ENCODE assay signal across 8 mouse cellular contexts in the genomic region with DNA sequence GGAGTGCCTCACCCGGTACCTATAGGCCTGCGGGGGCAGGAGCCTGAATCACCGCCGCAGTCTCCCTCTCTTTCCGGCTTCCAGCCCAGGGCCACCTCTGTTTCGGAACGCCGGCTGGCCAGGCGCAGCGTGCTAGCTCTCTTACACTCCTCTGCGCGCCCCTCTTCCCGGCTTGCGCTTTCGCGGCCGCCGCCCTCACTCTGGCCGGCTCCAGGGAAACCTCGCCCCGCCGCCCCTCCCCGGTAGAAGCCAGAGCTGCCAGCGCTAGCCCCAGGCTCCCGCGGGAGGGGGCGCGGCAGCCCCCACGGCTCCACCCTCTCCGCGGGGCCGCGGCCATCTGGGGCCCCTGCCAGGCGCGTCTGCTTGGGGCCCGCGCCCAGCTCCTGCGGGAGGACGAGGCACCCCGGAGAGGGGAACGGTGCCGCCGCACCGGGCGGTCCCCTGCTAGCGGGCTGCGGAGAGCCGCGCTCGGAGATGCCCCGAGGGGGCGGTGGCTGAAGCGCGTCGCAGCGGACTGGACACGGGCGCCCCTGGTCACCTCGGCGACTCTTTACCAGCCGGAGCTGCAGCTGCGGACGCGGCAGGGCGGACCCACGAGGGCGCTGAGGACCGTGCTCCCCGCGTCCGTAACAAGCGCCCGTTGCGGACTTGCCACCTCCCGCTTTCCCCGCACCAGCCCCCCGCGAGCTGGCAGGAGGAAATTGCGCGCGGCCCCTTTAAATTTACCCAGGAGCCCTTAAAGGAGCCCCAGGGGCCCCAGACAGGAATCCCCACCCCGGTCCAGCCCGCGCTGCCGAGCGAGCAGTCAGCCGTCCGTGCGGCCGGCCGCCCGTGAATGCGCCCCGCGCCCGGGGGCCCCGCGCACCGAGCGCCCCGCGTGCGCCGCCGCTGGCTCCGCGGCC. TPM values are rescaled to one million over a fixed set of nuclear protein-coding genes. Genes with fewer than 3 reads are reported as not detected.
DNase-seq lines count a peak whose midpoint lies in the region; ATAC-seq and TF ChIP-seq lines count a peak whose summit lies in the region.

2700081O15Rik (plus strand) TSS at position 792 of the 902 bp plus-strand sequence.

- no peaks in the 10 kb centered on the region for H3K27me3 ChIP-seq in ES-Bruce4 (ENCODE audit: control insufficient read depth, insufficient read depth, low read length, poor library complexity, severe bottlenecking)
- no peaks in the 10 kb centered on the region for H3K27me3 ChIP-seq in forebrain, embryonic 14.5 days (replicated peaks; ENCODE audit: control insufficient read depth, insufficient read depth, low read length)
- H3K27me3 ChIP-seq in heart, embryonic 16.5 days (ENCODE audit: control insufficient read depth, insufficient read depth, low read length): no peaks in the 10 kb centered on the region

- H3K4me2 ChIP-seq in forebrain, embryonic 14.5 days (ENCODE audit: low read length): peak within 1 kb of the TSS; percentile 93
- peak within 1 kb of the TSS; percentile 91 for H3K4me2 ChIP-seq in heart, embryonic 16.5 days (ENCODE audit: low read depth, low read length)

- TF ChIP-seq POLR2A in ES-Bruce4 (IDR thresholded peaks at IDR 0.05; ENCODE audit: insufficient read depth, low read length): no peak

- no peaks in the 10 kb centered on the region for H3K36me3 ChIP-seq in ES-Bruce4 (ENCODE audit: control insufficient read depth, insufficient read depth, low read length, poor library complexity, severe bottlenecking)
- H3K36me3 ChIP-seq in forebrain, embryonic 14.5 days (ENCODE audit: control insufficient read depth, insufficient read depth, low read length): peaks cover 21% of the 10 kb centered on the region
- H3K36me3 ChIP-seq in heart, embryonic 16.5 days (ENCODE audit: control insufficient read depth, insufficient read depth): peaks cover 6% of the 10 kb centered on the region; the same call in 1 of the 2 replicates

- H3K9ac ChIP-seq in ES-Bruce4 (ENCODE audit: low read depth, poor library complexity, severe bottlenecking): peak within 1 kb of the TSS; percentile 93
- peak within 1 kb of the TSS; percentile 99 for H3K9ac ChIP-seq in forebrain, embryonic 14.5 days (ENCODE audit: low read length)
- H3K9ac ChIP-seq in heart, embryonic 16.5 days (ENCODE audit: low read length): peak within 1 kb of the TSS; percentile 97

- H3K9me3 ChIP-seq in ES-Bruce4 (replicated peaks; ENCODE audit: control insufficient read depth, insufficient read depth, low read length, poor library complexity, severe bottlenecking): no peaks in the 10 kb centered on the region
- H3K9me3 ChIP-seq in forebrain, embryonic 14.5 days (replicated peaks; ENCODE audit: control insufficient read depth, low read length): no peaks in the 10 kb centered on the region
- no peaks in the 10 kb centered on the region for H3K9me3 ChIP-seq in heart, embryonic 16.5 days (replicated peaks; ENCODE audit: control insufficient read depth, low read length)

- no peaks in the 10 kb centered on the region for H3K4me1 ChIP-seq in ES-Bruce4 (ENCODE audit: control insufficient read depth, insufficient read depth, low read length)
- H3K4me1 ChIP-seq in brown adipose tissue, adult 24 weeks (ENCODE audit: control insufficient read depth, insufficient read depth, insufficient read length, low read length): peaks cover 5% of the 10 kb centered on the region
- peaks cover 38% of the 10 kb centered on the region for H3K4me1 ChIP-seq in forebrain, embryonic 14.5 days (ENCODE audit: control insufficient read depth, insufficient read depth, low read length)
- peaks cover 48% of the 10 kb centered on the region for H3K4me1 ChIP-seq in heart, embryonic 16.5 days (ENCODE audit: control insufficient read depth, insufficient read depth, low read length)

- WGBS in forebrain, embryonic 14.5 days: under 1% methylated on average over 102 of the region's 107 CpGs
- under 1% methylated on average over 89 of the region's 107 CpGs for WGBS in heart, embryonic 16.5 days

- no peak for TF ChIP-seq EP300 in ES-Bruce4 (IDR thresholded peaks at IDR 0.05; ENCODE audit: insufficient read depth, low read depth, low read length)

- H3K4me3 ChIP-seq in ES-Bruce4 (ENCODE audit: low read depth, low read length): peak within 1 kb of the TSS; percentile 77
- H3K4me3 ChIP-seq in brown adipose tissue, adult 24 weeks (ENCODE audit: insufficient read depth, low read depth, low read length): peak within 1 kb of the TSS; percentile 75
- H3K4me3 ChIP-seq in forebrain, embryonic 14.5 days (ENCODE audit: low read depth, low read length): peak within 1 kb of the TSS; percentile 83
- H3K4me3 ChIP-seq in heart, embryonic 16.5 days (ENCODE audit: low read length): peak within 1 kb of the TSS; percentile 89

- DNase-seq in forebrain, embryonic 14.5 days (ENCODE audit: low spot score): peak; percentile 92
- DNase-seq in kidney, postnatal 36 days: peak; percentile 78 to 84
- peak; percentile 76 to 79 for DNase-seq in lung, adult 18-20 months
- DNase-seq in ovary, adult 18-20 months (ENCODE audit: low spot score): peak; percentile 73
- DNase-seq in thymus, postnatal 14 days: peak; percentile 86

- no peak within 1 kb of the TSS for H3K27ac ChIP-seq in ES-Bruce4 (ENCODE audit: insufficient read depth, low read length)
- peak within 1 kb of the TSS; percentile 73 for H3K27ac ChIP-seq in brown adipose tissue, adult 24 weeks (replicated peaks; ENCODE audit: low read depth, low read length)
- peak within 1 kb of the TSS; percentile 99 for H3K27ac ChIP-seq in forebrain, embryonic 14.5 days (ENCODE audit: low read depth, low read length)
- peak within 1 kb of the TSS; percentile 94 for H3K27ac ChIP-seq in heart, embryonic 16.5 days (ENCODE audit: low read length)

- no peak for TF ChIP-seq CTCF in ES-Bruce4 (IDR thresholded peaks at IDR 0.05; ENCODE audit: low read depth, low read length)

- peak; percentile 64 for ATAC-seq in forebrain, embryonic 14.5 days
- peak; percentile 80 for ATAC-seq in heart, embryonic 16.5 days (replicated peaks; ENCODE audit: extremely low read depth, insufficient read depth, low FRiP score)

RNA-seq across cellular contexts. Expression of gene 2700081O15Rik, which starts in this region (rescaled TPM):
- polyA plus RNA-seq in ES-Bruce4 (2011; ENCODE audit: insufficient read depth, insufficient read length, low read depth, missing spikeins): 6.2 and 7.5 TPM in 2 replicates
- 7.6 and 8.3 TPM in 2 replicates for polyA plus RNA-seq in brown adipose tissue, adult 24 weeks (2012; ENCODE audit: insufficient read depth, insufficient read length, missing spikeins)
- polyA plus RNA-seq in forebrain, embryonic 14.5 days (2014; fragmentation: Nextera tagmentation; extraction: Ambion mirVana): 22.1 and 24.7 TPM in 2 replicates
- 3.1 and 3.4 TPM in 2 replicates for polyA plus RNA-seq in heart, embryonic 16.5 days (2015; fragmentation: Nextera tagmentation; extraction: Ambion mirVana)
